Mouse (Mus musculus) splenic B cell, adult 2 months (primary cell): ENCODE results near the gene Ank2.

Experiments
- DNase-seq: peaks from one replicate; pipeline ENCODE4 v3.0.0-alpha.2; 2011; ENCODE audit warnings: low read depth, low spot score
- H3K27me3 ChIP-seq: 2 replicates; pipeline ENCODE4 v1.6.1; 2012; ENCODE audit warnings: mild to moderate bottlenecking, low read length, moderate library complexity, mixed read lengths; ENCODE audit not compliant: control insufficient read depth, poor library complexity, insufficient read depth, severe bottlenecking
- H3K36me3 ChIP-seq: 2 replicates; pipeline ENCODE4 v1.6.1; 2012; ENCODE audit warnings: mild to moderate bottlenecking, low read length, moderate library complexity, mixed read lengths; ENCODE audit not compliant: control insufficient read depth, poor library complexity, insufficient read depth, severe bottlenecking

The Ank2 gene

DNA sequence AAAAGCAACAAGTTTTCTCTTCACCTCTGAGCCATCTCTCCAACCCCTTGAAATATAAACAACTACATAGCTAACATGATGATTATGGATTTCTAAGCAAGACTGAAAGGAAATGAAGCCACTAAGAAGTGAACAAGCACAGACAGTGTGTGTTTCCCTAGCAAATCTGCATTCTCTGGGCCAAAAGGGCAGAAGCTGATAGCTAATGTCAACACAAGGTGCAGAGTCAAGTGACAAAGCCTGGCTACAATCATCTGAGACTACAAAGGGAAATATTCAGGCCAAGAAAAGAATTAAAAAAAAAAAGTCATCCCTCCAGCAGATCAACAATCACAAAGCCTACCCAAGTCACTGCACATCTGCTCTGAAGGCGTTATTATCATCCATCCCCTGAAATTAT lies 330.0 kb downstream of the Ank2 start:
- Histone ChIP-seq H3K27me3 (no peaks in the 10 kb centered on the region), H3K36me3 (no peaks in the 10 kb centered on the region)
- no peak for DNase-seq

DNA sequence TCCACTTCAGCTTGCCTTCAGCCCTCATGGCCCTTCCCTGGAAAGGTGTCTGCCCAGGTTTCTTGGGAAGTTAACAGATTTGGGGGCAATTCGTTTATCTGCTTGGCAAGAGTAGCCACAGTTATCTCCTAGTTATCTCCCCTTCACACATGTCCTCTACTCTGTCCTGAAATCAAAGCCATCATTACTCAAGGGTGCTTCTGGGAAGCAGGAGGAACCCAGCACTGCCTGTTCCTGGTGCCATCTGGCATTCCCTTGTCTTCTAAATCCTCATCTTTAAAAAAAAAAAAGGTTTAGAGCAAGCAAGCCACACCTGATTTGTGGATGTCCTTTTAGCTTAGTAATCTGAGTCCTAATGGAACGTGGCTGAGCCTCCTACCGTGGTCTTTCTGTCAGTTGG lies 335.4 kb downstream of the Ank2 start:
- Histone ChIP-seq H3K36me3 (no peaks in the 10 kb centered on the region), H3K27me3 (no peaks in the 10 kb centered on the region)
- DNase-seq, result no peak

DNA sequence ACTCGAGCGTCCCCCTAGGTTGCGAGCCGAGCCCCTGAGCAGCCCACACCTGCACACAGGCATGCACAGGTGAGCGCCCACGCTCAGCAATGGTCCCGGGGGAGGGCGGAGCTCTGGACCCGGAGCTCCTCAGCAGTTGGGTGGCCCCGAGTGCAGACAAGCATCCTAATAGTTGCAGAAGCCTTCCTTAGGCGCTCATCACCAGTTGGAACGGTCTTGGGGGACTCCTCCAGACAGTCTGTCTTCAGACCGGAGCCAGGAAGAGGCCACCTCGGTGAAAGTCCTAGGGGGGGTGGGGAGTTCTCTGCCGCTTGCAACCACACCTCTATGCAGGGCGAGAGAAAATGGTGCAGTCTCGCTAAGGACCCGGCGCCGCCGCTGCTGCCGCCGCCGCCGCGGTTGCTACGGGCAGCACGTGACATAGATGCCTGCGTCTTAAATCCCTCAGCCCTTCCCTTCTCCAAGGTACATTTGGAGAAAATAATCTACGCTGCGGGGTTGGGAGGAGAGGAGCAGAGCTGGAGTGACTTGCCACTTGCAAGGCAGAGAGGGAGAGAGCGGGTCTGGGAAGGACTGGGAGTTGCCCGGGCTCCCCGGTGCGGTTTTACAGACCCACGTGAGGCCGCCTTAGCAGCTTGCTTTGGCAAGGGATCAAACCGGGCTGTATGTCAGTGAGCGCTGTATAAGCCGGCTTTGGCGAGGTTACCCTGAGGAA lies 337.0 kb downstream of the Ank2 start:
- no peaks in the 10 kb centered on the region for H3K36me3 ChIP-seq
- H3K27me3 ChIP-seq, result no peaks in the 10 kb centered on the region
- no peak for DNase-seq

DNA sequence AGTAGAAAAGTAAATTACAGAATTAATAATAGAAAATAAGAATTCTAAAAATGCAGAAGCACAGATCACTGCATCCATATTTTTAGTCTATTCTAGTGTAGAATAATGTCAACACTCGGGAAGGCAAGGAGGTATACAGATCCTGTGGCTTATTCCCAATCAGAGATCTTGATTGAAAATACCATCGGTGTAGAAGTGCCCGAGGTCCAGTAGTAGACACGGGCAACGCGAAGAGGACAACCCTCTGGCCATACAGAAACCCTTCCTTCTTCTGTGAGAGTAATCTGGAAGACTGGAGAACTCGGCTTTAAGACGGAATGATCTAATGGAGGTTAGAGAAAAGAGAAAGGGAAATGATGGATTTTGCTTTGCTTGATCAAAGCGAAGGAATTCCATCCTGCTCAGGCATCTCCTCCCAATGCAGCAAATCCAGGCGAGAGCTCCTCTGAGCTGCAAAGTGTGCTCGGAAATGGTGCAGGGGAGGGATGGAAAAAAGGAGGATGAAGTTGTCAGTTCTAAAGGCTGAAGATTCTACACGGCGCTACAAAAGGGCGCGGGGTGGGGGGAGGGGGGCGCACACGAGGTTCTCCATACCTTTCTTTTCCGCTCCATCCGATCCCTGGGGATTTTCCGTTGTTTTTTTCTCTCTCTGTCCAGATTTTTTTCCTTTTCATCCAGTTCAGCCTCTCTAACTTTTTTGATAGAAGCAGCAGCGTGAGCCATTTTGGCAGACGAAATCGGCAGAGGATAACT lies 337.9 kb downstream of the Ank2 start:
- Histone ChIP-seq H3K36me3 (no peaks in the 10 kb centered on the region), H3K27me3 (no peaks in the 10 kb centered on the region)
- DNase-seq, result no peak

DNA sequence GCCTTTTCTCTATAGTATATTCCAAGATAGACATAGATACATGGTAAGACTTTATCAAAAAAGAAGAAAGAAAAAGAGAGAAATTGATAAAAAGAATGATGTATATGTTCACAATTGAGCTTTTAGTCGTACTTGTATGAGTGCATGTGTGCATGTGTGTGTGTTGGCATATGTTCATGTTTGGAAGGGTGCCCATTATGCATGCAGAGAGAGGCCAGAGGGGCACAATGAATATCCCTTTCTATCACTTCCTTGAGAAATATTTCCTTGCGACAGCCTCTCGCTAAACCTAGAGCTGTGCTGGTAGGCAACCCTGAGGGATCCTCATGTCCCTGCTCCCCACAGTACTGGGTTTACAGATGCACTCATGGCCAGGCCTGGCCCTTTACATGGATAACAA lies 341.4 kb downstream of the Ank2 start:
- Histone ChIP-seq H3K36me3 (no peaks in the 10 kb centered on the region), H3K27me3 (no peaks in the 10 kb centered on the region)
- no peak for DNase-seq

DNA sequence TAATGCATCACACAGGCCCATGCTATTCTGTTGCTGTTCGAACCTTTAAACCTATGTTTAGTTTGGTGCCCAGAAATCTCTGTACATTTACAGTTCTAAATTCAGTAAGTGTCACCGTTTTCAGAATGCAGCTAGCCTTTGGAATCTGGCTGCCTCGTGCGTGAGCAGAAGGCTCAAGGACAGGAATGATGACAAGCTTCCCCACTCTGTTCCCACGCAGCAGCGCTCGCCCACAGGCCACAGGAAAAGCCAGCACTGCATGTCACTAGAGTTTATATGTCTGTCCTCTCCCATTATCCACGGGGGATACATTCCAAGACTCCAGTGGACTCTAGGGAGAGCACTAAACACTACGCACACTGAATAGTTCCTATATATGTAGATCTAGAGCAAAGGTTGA lies 343.1 kb downstream of the Ank2 start:
- H3K27me3 ChIP-seq, result no peaks in the 10 kb centered on the region
- DNase-seq, result no peak
- H3K36me3 ChIP-seq, result no peaks in the 10 kb centered on the region

DNA sequence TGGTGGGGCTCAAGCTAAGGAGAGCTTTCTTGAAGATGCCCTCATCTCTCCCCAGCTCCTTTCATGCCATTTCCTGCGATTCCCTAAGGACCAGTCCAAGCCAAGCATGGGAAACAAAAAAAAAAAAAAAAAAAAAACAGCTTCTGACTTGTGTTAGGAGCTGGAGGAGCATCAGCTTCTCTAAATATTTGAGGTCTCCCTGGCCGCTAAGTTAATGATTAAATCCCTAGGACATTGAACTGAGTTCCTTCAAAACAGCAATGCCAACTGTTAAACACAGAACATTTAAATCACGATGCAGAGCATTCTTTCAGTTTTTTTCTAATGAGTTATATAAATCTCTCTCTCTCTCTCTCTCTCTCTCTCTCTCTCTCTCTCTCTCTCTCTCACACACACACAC lies 345.3 kb downstream of the Ank2 start:
- no peaks in the 10 kb centered on the region for H3K27me3 ChIP-seq
- no peak for DNase-seq
- no peaks in the 10 kb centered on the region for H3K36me3 ChIP-seq

DNA sequence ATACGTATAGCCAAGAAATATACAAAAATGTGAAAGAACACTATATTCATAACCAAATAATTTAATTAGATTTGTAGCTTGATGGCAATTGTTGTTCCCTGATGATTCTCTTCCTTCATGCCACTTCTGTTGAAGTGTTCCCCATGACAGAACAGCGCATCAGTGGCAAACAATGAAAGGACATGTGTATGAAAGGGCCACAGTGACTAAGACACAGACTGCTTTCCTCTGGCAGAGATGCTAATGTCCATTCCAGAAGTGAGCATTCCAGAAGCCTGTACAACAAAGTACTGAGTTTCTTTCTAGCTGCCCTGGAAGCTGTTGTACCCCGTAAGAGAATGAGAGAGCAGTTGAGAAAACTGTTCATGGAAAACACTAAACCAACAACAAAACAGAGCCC lies 345.7 kb downstream of the Ank2 start:
- no peak for DNase-seq
- Histone ChIP-seq H3K36me3 (no peaks in the 10 kb centered on the region), H3K27me3 (no peaks in the 10 kb centered on the region)

DNA sequence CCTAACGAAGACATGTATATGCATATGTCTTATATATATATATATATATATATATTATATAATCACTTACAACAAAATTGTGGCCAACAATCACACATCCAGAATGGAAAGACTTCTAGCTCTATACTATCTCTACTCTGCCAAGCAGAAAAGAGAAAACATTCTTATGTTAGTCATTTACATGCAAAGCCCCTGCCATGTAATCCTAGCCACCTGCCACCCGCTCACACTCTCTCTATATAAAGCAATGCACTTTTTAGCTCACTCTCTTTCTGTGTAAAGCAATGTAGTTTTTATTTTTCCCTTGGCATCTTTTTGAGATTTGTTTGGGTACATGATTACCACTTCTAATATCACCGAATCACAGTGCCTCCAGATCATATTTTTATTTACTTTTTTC lies 350.5 kb downstream of the Ank2 start:
- no peaks in the 10 kb centered on the region for H3K27me3 ChIP-seq
- no peaks in the 10 kb centered on the region for H3K36me3 ChIP-seq
- DNase-seq, result no peak

DNA sequence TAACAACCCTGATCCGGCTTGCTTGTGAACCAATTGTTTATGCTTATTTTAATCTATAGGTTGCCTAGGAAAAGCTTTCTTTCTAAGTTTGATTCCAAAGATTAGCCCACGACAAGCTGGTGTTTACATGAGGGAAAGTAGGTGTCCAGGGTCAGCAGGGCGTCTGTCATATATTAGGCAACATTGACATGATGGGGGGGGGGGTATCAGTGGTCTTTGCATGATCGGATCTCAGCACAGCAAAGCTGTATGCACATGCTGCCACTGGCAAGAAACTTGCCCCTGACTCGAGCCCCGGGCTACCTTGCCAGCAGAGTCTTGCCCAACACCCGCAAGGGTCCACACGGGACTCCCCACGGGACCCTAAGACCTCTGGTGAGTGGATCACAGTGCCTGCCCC lies 358.6 kb downstream of the Ank2 start:
- no peaks in the 10 kb centered on the region for H3K36me3 ChIP-seq

DNA sequence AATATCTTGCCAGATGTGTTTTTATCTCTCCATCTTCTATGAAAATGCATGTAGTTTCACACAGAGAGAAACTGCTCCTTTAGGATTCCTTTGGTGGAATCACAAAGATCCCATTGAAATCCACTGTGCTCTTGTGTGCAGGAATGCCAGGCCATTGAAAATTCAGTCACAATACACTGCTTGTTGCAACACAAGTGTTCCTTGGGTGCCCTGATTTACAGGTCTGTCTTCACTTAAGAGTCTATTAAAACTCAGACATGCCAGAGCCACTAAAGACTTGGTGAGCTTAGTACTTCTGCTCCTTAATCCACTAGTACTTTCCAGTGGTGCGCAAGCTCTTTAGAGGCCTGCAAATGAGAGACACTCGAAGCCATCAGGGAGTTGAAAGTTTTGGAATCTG lies 359.5 kb downstream of the Ank2 start:
- Histone ChIP-seq H3K27me3 (no peaks in the 10 kb centered on the region), H3K36me3 (no peaks in the 10 kb centered on the region)
- DNase-seq, result no peak

More for the DNA sequence above, 358.6 kb downstream of the Ank2 start:
- no peaks in the 10 kb centered on the region for H3K27me3 ChIP-seq
- no peak for DNase-seq

DNA sequence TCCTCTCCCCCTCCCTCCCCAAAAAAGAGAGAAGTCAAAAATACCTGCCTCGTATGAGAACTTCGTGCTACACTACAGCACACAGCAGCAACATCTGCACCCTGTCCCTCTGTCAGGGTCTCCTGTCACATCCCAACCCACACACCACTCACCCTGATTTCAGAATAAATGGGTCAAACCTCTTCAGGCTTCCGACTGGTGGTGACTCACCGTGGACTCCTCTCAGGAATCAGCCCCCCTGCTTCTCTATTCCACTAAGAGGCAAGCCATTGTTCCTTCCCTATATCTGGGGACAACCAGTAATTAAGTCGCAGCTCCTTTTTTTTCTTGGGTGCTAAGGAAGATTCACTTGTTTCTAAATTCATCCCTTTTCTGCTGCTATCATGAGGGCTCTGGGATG lies 361.6 kb downstream of the Ank2 start:
- H3K36me3 ChIP-seq, result no peaks in the 10 kb centered on the region
- no peak for DNase-seq
- H3K27me3 ChIP-seq, result no peaks in the 10 kb centered on the region

DNA sequence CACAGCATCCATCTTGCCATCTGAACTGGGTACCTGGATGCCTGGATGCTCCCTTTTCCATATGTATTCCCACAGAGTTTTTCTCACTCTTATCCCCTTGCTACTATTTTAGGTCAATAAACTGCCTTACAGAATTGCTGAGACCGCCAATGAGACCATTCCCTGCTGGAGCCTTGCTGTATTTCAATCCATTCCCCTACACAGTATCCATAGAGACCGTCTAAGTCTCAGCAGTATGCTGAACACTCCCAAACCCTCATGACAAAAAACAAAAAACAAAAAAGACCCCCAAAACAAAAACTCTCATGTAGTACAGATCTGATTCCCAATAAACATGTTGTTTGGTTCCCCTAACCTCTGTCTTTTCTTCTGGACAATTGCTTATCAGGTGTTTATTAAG lies 365.1 kb downstream of the Ank2 start:
- Histone ChIP-seq H3K27me3 (no peaks in the 10 kb centered on the region), H3K36me3 (no peaks in the 10 kb centered on the region)
- DNase-seq, result no peak

DNA sequence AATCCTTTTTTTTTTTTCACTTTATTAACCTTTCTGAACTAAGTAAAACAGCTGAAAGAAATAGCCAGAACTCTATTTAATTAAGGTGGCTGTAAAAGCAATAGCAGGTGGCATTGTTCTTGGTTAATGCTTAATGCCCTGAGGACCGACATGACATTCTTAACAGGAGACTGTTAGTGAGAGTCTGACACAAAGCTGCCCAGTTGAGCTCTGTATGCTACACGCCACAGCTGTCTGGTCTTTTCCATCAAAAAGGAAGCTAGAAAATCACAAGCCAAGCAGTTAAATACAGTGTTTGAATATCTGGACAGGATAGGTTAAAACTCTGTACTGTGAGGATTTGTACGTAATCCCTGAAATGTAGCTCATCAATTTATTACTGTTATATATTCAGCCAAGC lies 368.1 kb downstream of the Ank2 start:
- DNase-seq, result no peak
- H3K27me3 ChIP-seq, result no peaks in the 10 kb centered on the region
- H3K36me3 ChIP-seq, result no peaks in the 10 kb centered on the region

DNA sequence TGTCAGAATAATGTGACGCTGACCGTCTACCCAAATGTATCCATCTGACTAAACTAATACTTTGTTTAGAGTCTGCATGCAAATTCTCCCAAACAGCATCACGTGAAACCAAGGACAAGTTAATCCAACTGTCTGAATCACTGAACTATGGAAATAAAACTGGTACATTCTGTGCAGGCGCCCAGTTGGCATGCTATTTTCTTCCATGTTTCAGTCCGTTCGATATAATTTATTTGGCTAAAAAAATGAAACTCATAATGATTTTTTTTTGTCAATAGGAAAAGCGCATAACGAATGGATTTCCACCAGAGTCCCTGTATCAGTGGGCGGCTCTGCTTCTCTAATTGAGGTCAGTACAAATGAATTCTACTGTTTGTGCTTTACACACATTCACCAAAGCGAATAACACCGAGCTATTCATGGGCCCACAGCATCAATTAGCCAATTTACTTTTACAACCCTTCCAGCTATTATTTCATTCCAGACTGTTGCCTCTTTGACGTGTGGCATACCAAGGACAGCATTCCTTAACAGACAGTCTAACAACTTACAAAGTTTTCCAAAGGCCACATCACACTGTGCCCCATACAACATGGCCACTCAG lies 368.9 kb downstream of the Ank2 start:
- Histone ChIP-seq H3K27me3 (no peaks in the 10 kb centered on the region), H3K36me3 (no peaks in the 10 kb centered on the region)
- no peak for DNase-seq
